Mouse (Mus musculus): ENCODE data around the gene Rsph1.

The Rsph1 gene

GRCm38 (mm10) chr17:31304895-31305775 is 28.0 kb upstream of the Rsph1 start:
- peak; percentile 49 for DNase-seq (ENCODE audit: low read depth, low spot score)

- no peak for DNase-seq (ENCODE audit: low read depth, low spot score)
These were observed 26.2 kb upstream of the Rsph1 start for GRCm38 (mm10) chr17:31303401-31303800.

DNA sequence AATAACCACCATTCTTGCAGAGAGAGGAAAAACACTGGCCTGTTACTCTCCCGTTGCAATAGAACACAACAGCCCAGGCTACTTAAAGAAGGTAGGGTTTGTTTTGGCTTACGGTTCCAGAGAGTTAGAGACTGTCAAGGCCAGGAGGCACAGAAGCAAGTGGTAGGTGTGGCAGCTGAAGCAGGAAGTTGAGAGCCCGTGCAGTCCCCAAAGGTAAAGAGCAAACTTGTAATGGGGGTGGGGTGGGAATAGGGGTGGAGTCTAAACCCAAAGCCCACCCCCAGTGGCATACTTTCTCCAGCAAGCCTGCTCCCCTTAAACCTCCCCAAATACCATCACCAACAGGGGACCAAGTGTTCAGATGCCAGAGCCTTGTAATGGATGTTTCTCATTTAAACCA is 23.6 kb upstream of the Rsph1 start:
- DNase-seq (ENCODE audit: low read depth, low spot score) = no peak

GRCm38 (mm10) chr17:31299981-31300380 is 22.8 kb upstream of the Rsph1 start:
- DNase-seq (ENCODE audit: low read depth, low spot score) = no peak

GRCm38 (mm10) chr17:31298419-31299209 is 21.4 kb upstream of the Rsph1 start:
- no peak for DNase-seq (ENCODE audit: low read depth, low spot score)

DNA sequence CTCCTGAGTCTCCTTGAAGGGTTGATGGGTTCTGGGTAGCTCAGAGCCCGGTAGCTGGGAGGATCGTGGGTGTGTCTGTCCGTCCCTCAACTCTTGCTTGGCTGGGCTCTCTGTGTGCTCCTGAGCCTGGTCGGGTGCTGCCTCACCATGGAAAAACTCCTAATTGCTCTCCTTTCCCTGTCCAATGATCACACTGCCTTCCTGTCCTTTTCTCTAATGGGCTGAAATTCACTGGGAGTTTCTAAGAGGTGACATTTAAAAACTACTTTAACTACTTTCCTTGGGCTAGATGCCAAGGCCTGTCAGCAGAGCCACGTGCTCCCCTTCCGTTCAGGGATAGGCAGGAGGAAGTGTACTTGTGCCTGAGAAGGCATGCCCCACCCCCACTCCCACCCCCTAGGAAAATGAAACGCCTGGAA is 20.3 kb upstream of the Rsph1 start:
- peak; percentile 45 for DNase-seq (ENCODE audit: low read depth, low spot score)

DNA sequence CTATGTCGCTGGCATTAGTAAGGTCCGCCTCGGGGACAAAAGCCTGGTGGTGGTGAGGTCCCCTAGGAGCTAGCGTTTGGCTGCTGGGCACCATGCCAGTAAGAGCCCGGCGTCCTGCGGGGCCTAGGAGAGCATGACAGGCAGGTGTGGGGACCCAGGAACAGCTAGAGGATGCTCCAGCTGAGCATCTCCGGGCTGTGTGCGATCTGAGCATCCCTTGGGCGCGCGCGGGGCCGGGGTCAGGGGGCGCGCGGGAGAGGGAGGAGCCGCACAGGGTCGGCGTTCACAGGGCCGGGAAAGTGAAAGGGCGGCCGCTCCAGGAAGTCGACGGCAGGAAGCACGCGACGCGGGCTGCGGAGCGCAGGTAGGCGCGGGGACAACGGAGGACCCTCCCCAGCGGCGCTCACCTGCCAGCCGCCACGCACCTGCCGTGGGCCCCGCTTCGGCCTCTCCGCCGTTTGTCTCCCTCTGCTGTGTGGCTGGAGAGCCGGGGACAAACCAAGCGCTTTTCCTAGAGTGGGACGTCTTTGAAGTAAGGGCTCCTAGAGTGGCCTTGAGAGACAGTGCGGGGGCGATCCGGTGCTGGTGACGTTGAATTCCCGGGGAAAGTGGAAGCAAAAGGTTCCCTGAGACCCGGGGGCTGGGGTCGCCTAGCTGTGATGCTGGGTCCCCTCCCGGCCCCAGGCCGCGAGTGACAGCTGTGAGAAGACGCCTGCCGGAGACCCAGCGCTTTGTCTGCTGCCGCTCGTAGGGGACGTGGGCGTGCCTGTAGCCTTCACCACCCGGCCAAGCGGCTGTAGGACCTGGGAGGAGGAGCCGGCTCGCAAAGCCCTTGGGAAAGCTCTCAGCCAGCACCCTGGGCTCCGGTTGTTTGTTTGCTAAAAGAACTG is 19.0 kb upstream of the Rsph1 start:
- peak; percentile 83 for DNase-seq (ENCODE audit: low read depth, low spot score)

GRCm38 (mm10) chr17:31295215-31295891 is 18.2 kb upstream of the Rsph1 start:
- peak; percentile 90 for DNase-seq (ENCODE audit: low read depth, low spot score)

DNA sequence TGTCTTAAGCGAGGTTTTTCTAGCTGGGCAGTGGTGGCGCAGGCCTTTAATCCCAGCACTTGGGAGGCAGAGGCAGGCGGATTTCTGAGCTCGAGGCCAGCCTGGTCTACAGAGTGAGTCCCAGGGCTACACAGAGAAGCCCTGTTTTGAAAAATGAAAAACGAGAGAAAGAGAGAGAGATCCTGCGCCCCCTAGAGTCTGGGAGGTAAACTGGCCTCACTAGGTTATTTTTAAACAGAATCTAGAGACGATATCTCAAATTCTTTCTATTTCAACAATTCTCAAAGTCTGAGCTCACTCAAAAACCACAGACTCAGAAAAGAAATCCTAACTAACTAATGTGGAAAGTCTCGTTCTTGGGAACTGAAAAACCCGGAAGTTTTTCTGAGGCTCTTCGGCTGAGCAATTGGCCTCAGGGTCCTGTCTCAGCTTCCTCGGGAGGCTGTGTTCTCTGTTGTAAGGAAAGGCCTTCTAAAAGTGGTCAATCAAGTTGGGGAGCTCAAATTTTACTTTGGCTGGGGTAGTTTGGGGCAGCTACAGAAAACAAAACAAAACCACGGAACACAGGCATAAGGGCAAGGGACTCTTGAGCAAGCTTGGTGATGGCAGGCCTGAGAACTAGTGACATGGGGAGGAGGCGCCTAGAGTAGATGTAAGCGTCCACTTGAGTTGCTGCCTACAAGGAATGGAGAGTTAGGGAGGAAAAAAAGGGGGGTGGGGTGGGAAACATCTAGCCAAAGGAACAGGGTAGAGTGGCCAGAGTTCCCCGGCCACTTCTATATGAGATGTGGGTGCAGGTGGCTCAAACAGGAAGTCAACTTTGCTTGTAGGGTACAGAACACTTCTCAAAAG is 17.4 kb upstream of the Rsph1 start:
- DNase-seq (ENCODE audit: low read depth, low spot score) = peak; percentile 79

DNA sequence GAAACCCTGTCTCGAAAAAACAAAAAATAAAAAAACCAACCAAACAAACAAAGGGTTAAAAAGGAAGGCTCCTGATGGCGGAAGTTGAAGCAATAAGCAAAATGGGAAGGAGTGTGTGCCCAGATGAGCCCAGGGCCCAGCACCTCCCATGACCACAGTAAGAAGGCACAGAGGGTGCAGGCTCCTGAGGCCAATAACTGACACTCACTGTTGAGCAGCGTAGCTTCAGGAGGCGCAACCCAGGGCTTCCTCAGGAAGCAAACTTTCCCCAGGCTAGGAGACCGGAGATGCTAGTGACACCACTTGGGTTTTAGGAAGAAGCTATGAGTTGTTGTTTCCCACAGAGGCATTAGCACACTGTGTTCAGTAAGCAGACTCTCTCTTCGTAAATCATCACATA is 13.7 kb upstream of the Rsph1 start:
- no peak for DNase-seq (ENCODE audit: low read depth, low spot score)

GRCm38 (mm10) chr17:31290311-31290710 is 13.1 kb upstream of the Rsph1 start:
- no peak for DNase-seq (ENCODE audit: low read depth, low spot score)

DNA sequence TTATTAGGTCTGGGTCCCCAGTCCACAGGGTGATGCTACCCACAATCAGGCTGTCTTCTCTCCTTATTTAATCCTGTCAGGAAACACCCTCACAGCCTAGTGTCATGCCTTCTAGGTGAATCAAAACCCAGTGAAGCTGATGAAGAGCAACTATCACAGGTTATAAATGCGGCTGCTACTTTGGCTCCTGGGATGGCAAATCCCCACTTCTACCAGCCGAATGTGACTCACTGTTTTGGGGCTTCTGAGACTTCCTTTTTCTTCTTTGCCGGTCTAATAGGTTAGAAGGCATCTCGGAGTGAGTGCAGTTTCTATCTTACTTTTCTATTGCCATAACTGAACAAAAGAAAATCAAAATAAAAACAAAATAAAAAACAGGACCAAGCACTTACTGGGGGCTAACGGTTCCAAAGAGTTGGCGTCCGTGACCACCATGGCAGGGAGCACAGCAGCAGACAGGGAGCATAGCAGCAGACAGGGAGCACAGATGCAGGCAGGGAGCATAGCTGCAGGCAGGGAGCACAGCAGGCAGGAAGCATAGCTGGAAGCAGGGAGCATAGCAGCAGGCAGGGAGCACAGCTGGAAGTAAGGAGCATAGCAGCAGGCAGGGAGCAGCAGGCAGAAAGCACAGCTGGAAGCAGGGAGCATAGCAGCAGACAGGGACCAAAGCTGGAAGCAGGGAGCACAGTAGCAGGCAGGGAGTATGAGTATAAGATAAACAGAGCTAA is 12.0 kb upstream of the Rsph1 start:
- DNase-seq (ENCODE audit: low read depth, low spot score) = no peak

DNA sequence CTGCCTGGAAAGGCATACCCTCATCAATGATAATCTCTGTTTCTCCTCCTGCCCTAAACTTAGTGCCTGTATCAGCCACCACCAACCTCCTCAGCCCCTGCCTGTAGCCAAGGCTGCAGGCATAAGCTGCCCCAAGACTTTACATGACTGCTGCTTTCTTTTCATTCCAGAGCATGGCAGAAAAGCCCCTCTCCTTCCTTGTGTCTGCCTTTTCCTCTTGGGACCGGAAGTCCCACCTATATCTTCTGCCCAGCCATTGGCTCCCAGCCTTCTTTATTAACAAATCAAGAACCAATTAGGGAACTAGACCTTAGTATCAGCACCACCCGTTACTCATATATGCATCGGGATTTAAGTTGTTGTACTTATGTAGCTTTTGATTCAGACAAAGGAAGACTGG is 10.0 kb upstream of the Rsph1 start:
- DNase-seq (ENCODE audit: low read depth, low spot score) = no peak

- DNase-seq (ENCODE audit: low read depth, low spot score) = no peak
These were observed 9.3 kb upstream of the Rsph1 start, which contains the start of gene Slc37a1 for GRCm38 (mm10) chr17:31286492-31286891. Gene Slc37a1, plus strand, starts transcription at chr17:31286792.

DNA sequence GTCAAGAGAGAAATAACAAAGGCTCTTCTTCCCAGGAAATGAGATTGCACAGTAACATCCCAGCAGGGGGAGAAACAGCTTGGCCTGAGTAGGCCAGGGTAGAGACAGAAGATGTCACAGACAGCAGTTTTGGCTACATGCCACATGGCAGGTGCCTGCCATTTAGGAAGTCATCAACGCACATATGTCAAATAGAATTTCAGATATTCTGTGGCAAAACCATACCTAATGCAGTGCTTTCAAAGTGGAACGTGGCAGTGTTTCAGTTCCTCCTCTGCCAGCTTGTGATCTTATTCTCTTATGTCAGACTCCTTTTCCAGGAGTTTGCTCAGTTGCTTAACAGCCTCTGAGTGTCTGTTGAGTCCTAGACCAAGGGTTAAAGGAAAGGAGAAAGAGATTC is 8.7 kb upstream of the Rsph1 start:
- no peak for DNase-seq (ENCODE audit: low read depth, low spot score)

- DNase-seq (ENCODE audit: low read depth, low spot score) = no peak
These were observed 5.5 kb upstream of the Rsph1 start for GRCm38 (mm10) chr17:31282687-31283053.

GRCm38 (mm10) chr17:31281830-31282686 is 4.9 kb upstream of the Rsph1 start:
- no peak for DNase-seq (ENCODE audit: low read depth, low spot score)

- no peak for DNase-seq (ENCODE audit: low read depth, low spot score)
These were observed 3.1 kb upstream of the Rsph1 start for GRCm38 (mm10) chr17:31280269-31280668.

DNA sequence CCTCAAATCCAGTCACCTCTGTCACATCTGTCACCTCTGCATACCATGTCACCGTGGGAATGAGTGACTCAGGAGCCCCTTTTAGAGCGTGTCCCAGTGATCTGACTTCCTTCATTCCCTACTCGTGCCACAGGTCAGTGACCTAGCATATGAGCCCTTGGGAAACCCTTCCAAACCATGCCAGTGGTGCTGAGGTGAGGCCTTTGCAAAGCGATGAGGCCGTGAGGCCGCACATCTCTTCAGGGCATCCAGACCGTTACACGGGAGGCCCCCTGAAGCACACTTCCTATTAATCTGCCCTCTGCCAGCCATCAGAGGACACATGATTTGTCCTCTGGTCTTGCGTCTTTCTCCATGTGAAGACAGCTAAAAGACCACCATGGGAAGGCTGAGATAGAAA is 2.4 kb upstream of the Rsph1 start:
- no peak for DNase-seq (ENCODE audit: low read depth, low spot score)
